Mouse (Mus musculus) heart, postnatal 25 days (tissue): ENCODE data around the gene Lrrc75a. TPM values are rescaled to one million over a fixed set of nuclear protein-coding genes. Genes with fewer than 3 reads are reported as not detected.
A peak's percentile ranks its signal among the peaks of the same experiment; 100 is the strongest.

Source experiments
- DNase-seq: peaks from one replicate; pipeline ENCODE4 v3.0.0; 2022; ENCODE audit warnings: low spot score
- intact Hi-C: fragments of 180-260 bp; cut with DNase I; formaldehyde crosslinking; loops from one replicate; pipeline ENCODE4 v1.15.1; 2025
- total RNA-seq, 2 experiments: library from RNA; stranded (reverse); gene quantifications; 2 replicates each; pipeline ENCODE4 v1.2.3; 2021

Lrrc75a gene
- total RNA-seq, 2 experiments from 2014 or later = 4.9 to 6.4 TPM

GRCm38 (mm10) chr11:62565747-62566146 is 82.6 kb downstream of the Lrrc75a start:
- DNase-seq = no peak
- intact Hi-C loops = no loop called here

DNA sequence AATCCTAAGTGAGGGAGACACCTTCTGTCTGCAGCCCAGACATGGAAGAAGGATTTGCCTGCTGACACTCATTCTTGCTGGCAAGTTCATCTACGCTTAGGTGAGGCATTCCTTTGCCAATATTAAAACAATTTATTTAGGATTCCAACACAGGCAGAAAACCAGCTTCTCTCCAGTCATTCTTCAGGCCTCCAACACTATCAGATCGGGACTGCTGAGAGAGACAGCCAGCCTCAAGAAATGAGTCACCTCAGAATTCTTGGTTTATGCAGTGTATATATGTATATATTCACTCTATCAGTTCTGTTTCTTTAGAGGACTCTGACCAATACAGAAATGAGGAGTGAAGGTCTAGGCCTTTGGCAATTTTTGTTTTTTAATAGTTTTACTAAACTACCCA is 84.7 kb downstream of the Lrrc75a start:
- no peak for DNase-seq
- intact Hi-C loops = no loop called here

DNA sequence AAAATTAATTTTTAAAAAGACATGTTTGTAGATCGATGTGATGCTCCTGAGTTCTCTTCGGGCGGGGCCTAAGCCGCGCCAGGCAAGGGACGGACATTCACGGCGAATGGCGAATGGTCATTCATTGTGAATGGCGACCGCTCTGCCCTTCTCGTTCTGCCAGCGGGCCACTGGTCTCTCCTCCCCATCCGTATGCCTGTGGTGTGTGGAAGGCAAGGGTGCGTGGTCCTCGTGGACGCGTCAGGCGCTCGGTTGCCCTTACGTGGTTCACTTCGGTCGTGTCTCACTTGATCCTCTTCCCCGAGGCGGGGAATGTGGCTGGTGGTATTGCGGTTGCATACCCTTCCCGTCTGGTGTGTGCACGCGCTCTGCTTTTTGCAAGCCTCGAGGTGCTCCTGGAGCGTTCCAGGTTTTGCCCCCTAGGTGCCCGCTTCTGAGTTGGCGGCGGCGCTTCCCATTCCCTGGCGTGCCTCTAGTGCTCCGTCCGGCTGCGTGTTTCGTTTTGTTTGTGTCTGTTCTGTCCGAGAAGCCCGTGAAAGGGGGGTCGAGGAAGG is 87.8 kb downstream of the Lrrc75a start:
- DNase-seq = no peak
- intact Hi-C loops = no loop called here

- peak; percentile 33 for DNase-seq
- intact Hi-C loops = loop anchor here (10.0 kb wide), 1 partner anchor 624 kb away; the partner anchor contains the start of gene Akap10
Measured at GRCm38 (mm10) chr11:62558961-62559646, 89.2 kb downstream of the Lrrc75a start.

GRCm38 (mm10) chr11:62558152-62558551 is 90.2 kb downstream of the Lrrc75a start:
- intact Hi-C loops = loop anchor here (10.0 kb wide), 1 partner anchor 623 kb away; the partner anchor contains the start of gene Akap10

GRCm38 (mm10) chr11:62557205-62557604 is 91.1 kb downstream of the Lrrc75a start:
- no peak for DNase-seq
- intact Hi-C loops = loop anchor here (10.0 kb wide), 1 partner anchor 622 kb away; the partner anchor contains the start of gene Akap10

More at GRCm38 (mm10) chr11:62558152-62558551, 90.2 kb downstream of the Lrrc75a start:
- DNase-seq = no peak

DNA sequence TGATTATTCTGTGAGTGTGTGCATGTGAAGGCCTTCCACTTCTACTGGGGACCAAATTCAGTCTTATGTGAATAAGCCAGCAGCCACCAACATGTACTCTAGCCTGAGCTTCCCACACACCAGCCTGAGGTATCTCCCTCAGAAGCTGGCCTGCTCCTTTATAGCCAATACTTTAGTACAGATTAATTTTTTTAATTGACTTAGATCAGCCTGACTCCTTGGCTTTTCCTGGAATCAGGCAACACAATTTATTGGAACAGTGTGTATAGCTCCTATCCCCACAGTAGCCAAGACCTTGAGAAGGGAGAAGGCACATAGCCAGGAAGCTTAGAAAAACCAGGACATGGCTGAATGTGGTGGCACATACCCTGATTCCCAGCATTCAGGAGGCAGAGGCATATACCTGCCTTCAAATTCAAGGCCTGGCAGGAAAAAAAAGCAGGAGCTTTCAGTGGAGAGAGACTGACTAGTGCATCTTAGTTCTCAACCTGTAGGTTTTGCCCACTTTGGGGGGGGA is 92.4 kb downstream of the Lrrc75a start:
- intact Hi-C loops = loop anchor here (10.0 kb wide), 1 partner anchor 621 kb away; the partner anchor contains the start of gene Akap10
- no peak for DNase-seq

DNA sequence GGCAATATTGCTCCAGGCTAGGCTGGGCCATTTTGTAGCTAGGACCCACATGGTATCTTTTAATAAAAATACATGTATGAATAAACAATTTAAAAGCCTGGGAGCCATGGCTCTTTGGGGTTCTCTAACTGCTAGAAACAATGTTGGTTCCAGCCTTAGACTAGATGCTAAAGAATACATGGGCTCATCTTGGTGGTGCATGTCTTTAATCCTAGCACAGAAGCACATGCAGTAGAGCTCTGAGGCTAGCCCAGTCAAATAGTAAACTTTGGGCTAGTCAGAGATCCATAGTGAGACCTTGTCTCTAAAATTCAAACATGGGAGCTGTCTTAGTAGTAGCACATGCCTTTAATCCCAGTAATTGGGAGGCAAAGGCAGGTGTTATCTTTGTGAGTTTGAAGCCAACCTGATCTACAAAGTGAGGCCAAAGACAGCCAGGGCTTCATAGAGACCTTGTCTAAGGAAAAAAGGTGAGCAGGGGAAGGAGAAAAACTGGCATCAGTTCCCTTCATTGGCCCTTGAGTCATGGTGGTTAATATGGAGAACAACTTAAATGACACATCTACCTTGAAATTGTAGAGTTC is 93.3 kb downstream of the Lrrc75a start:
- intact Hi-C loops = loop anchor here (5.0 to 10.0 kb wide), 2 partner anchors 98 to 620 kb away; partner anchors contain the start of genes Akap10, Ncor1 and Pigl
- no peak for DNase-seq

Other genes with a start within 250 kb of the Lrrc75a start
- 1 to 10 TPM; 2.8 to 3.3 TPM for gene Pigl, start 190.1 kb downstream of the Lrrc75a start, total RNA-seq
- gene Ncor1, start 190.0 kb downstream of the Lrrc75a start, total RNA-seq = 100 to 1,000 TPM; 126 TPM
- gene Cenpv, start 109.3 kb downstream of the Lrrc75a start, total RNA-seq = 10 to 100 TPM; 22.5 to 26.4 TPM
- gene Ubb, start 97.4 kb downstream of the Lrrc75a start, total RNA-seq = 100 to 1,000 TPM; 561 to 624 TPM
- gene Trpv2, start 74.0 kb downstream of the Lrrc75a start, total RNA-seq = 1 to 10 TPM; 2.4 to 3.3 TPM
- 1 to 10 TPM; 6.9 to 7.0 TPM for gene Mmgt2, start 141 bp upstream of the Lrrc75a start, total RNA-seq
- gene Zfp287, start 83.4 kb upstream of the Lrrc75a start, total RNA-seq = 1 to 10 TPM; 2.4 to 2.8 TPM
- not detected for gene Gm10428, start 104.6 kb upstream of the Lrrc75a start, total RNA-seq
- gene Zfp286, start 140.9 kb upstream of the Lrrc75a start, total RNA-seq = 1 to 10 TPM; 1.6 to 2.3 TPM
- 1 to 10 TPM; 5.4 to 6.5 TPM for gene Trim16, start 171.7 kb upstream of the Lrrc75a start, total RNA-seq
- under 1 TPM; 0.17 to 0.26 TPM for gene Fbxw10, start 198.5 kb upstream of the Lrrc75a start, total RNA-seq
- 10 to 100 TPM; 20.4 to 23.6 TPM for gene Tvp23b, start 230.9 kb upstream of the Lrrc75a start, total RNA-seq